Mouse (Mus musculus) ovary, postnatal 10 days (tissue): Measurements from ENCODE around the gene Zdhhc6.

ENCODE experiments used
- DNase-seq: peaks from one replicate; pipeline ENCODE4 v3.0.0; 2022; ENCODE audit warnings: low spot score

The Zdhhc6 gene

DNA sequence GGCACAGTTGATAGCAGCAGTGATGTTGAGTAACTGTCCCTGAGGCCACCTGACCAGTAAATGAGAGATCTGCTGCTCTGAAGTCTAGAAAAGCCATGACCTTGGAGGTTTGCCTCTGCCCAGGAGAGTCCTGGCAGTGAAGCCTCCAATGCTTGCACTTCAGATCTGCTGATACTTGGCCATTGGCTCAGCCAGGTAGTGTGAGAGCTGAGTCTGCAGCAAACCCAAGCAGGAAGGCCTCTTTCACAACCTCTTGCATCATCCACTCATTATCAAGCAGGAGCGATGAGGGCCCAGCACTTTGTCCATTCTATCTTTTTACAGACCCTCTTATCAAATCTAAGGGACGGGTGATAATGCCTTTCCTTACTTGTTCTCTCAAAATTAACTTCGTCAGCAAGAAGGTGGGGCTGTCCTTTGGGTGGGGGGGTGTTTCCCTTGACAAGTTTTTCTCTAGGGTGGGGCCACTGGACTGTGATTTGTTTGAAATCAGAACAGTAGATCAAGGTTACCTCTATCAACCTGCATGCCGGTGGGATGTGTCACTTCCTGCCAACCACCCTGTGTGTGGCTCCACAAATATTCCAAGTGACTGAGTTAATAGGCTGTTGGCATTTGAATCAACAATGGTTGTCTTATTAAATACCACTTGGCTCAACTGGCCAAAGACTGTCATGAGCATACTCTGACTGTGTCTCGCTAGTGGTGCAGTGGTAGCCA lies 58.0 kb downstream of the Zdhhc6 start:
- DNase-seq = no peak

DNA sequence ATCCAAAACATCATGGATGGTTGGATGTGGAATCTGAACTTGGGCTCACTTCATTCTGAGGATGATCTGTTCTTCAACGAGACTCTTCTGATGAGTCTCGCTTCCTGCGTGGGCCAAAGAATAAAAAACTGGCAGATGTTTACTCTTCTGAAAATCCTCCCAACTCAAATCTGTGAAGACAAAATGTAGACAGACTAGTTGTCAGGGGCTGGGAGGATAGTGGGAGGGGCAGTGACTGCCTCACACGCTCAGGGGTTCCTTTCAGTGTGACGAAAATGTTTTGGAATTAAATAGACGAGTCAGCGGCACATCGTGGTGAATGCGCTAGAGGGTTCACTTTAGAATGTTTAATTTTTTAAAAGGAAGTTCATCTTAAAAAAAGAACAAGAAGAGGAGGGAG lies 59.7 kb downstream of the Zdhhc6 start:
- no peak for DNase-seq

DNA sequence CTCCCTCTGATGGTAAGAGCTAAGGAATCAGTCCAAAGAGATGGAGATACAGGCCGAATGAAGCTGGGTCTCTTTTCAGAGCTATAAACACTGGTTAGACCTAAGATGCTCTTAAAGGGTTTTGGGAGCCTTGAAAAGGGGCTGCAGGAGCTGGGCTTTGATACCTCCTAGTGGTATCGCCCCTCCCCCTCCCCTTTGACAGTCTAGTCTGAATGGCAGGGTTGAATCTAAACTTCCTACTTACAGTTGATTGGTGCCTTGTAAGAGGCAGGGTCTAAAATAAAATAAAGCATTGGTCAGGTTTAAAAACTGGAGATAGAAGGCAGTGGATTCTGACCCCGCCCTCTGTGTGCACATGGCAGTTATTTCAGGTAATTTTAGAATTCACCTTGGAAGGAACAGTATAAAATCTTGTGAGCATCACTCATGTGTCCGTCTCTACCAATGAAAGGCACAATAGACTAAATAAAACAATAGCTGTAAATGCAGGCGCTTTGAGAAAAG lies 61.3 kb downstream of the Zdhhc6 start:
- DNase-seq = no peak

DNA sequence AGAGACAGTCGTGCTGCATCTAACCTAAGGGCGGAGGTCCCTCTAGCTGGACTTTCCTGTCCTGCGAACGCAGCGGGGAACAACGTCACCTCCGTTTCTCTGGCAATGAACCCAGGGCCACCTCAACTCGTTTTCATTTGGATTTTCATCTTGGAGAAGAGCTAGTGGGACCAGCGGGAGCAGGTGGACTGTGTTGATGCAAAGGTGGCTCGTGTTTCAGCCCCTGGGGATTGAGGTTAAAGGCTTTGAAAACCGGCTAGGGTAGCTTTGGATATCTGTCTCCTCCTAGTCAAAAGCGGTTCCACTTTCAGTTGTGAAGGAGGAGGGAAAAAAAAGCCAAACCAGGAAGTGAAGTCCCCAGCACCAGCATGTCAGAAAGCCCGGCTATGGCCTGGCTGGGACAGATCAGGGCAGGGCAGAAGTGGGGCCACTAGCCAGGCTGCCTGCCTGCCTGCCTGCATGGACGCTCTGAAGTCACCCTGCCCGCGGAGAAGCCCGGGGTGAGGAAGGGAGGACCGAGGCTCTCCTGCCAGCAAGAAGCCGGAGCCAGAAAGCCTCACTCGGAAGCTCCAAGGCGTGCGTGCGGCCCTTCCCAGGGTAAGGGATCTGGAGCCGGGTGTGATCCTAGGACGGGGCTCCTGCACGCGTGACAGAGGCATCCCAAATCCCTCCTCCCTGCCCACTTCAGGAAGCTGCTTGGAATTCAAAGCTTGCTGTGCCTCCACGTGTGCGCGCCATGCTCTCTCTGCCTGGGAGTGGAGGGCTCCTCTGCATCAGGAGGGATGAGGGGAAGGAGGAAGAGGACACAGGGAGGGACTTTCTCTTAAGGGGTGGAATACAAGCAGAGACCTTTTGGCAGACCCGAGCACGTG lies 62.0 kb downstream of the Zdhhc6 start:
- DNase-seq = peak; percentile 27

DNA sequence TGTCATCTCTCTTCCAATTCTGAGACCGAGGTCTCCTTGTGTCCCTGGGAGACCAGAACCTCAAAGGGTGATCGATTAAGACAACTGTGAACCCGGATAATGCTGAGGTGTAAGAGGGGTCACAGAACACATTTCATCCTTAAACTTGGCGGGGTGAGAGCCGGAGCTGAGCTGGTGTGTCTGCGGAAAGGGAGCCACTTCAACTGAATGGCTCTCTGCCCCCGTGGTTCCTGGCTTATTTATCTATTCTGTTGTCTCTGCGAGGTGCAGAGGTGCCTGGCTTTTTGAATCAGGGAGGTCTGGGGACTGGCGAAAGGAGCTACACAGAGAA lies 62.6 kb downstream of the Zdhhc6 start:
- no peak for DNase-seq

DNA sequence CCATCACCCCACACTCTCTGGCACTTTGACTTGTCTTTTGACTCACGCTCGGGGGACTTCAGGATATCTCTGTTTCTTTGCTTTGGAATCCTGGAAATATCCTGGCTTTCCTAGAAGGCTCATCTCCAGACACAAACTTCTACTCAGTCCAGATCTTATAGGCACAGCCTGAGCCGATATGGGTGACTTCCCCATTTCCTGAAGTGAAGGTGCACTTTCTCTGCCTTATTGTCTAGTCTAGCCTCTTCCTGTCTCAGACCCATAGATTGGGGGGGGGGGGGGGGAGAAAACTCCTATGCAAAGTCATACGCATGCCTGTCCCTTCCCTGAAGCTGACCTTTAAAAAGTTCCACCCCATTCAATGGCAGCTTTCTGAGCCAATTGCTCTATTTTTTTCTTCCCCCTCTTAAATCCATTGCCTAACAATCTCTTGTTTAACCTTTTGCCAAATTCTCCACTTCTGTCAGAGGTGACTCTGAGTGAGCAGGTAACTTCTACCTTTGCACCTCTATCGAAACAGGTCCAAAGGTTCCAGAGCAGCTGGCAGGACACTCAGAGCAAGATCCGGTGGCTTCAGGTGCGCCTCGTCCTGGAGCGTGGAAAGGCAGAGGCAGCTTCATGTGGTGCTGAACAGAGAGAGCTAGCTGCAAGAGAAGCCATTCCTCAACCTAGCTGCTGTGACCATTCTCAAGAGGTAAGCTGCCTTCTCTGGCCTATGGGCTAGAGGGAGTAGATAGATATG lies 64.3 kb downstream of the Zdhhc6 start, which contains the start of gene Acsl5:
TSS of gene Acsl5 (plus strand) at position 556 of the 742 bp plus-strand sequence.
- no peak for DNase-seq

DNA sequence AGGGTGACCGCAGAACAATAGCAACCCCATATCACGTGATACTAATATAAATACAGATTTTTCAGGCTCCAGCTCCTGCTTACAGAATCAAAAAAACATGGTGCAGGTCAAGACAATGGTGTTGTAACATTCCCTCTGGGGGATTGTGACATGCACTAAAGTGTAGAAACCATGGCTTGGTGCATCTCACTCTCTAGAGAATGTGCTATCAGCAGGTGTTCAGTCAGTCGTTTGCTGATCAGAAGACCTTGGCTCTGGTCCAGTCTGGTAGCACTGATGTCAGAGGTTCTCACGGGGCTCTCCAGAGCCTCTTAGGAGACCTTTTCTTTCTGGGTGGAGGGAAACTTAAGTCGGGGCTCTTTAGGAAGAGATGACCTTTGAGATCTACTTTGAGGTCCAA lies 65.4 kb downstream of the Zdhhc6 start:
- no peak for DNase-seq

DNA sequence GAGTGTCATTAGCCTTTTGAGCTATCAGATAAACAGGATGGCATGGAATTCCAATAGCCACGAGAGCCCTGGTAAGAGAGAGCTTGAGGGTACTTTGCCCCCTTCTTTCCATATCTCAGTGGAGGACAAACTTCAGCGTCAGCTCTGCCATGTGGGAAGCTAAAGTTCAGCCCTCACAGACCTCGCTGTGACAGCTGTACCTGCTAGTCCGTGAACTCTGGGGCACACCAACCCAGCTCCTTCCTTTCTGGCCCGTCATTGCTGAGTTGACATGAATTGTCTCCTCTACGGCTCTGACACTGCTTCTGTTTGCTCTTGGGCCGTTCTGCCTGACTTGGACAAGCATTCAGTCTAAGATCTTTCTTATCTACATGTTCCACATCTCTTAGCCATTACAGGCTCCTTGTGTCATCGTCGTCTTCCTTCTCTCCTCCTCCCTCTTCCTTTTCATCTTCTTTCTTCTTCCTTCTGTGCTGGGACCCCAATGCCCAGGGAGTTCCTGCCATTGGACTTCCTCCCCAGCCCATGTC lies 67.8 kb downstream of the Zdhhc6 start:
- DNase-seq = no peak

DNA sequence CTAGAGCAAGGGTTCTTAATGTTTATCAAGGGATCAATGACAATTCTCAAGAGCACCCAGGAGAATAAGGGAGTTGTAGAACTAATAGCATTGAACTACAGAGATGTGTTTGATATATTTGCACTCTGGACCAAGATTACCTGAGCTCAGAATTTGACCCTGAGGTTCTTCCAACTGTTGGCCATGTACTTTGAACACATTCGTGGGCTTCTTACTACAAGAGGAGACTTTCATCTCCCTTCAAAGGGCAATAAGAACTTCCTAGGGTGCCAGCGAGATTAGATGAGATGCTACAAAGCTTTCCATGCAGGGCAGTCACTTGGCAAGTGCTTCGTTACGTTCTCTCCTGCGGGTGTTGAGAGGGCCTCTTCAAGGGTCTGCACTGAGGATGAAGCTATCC lies 68.3 kb downstream of the Zdhhc6 start:
- DNase-seq = no peak

DNA sequence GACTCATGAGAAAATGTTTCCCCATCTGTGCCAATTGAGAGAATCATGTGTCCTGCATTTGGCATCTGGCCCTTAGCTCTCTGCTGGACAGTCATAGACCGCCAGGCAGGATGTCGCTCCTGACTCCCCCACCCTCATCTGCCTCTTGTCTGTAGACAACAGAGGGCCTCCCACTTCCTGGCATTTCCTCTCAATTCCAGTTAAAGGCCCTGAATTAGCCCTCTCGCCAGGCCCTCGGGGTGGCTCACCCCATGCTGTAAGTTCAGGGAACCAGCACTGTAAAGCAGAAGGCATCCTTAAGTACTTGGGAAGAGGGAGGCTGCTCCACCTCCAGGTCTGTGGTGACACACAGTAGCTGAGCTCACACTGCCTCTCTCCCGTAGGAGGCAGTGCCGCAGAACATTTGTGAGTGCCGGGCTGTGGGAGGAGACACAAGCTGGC lies 71.0 kb downstream of the Zdhhc6 start:
- DNase-seq = peak; percentile 6

DNA sequence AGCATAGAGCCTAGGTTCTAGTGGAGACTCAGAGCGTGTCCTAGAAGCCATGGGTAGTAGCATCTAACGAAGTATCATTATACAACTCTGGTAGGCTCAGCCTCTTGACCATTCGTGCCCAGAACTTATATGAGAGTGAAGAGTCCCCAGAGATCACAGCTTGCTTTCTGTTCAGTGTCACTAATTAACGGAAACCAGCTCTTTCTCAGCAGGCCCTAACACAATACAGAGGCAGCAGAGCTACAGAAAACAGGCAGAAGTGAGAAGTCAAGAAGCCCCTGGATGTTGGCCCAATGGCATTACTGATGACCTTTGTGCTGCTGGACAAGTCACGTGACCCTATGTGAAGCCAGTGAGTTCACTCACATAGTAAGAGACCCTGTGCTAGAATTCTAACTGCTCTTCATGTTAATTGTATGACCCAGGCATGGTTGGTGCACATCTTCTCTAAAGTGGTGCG lies 74.6 kb downstream of the Zdhhc6 start, which contains the start of gene Gucy2g:
TSS of gene Gucy2g (minus strand) at position 51 of the 460 bp plus-strand sequence.
- DNase-seq = no peak

DNA sequence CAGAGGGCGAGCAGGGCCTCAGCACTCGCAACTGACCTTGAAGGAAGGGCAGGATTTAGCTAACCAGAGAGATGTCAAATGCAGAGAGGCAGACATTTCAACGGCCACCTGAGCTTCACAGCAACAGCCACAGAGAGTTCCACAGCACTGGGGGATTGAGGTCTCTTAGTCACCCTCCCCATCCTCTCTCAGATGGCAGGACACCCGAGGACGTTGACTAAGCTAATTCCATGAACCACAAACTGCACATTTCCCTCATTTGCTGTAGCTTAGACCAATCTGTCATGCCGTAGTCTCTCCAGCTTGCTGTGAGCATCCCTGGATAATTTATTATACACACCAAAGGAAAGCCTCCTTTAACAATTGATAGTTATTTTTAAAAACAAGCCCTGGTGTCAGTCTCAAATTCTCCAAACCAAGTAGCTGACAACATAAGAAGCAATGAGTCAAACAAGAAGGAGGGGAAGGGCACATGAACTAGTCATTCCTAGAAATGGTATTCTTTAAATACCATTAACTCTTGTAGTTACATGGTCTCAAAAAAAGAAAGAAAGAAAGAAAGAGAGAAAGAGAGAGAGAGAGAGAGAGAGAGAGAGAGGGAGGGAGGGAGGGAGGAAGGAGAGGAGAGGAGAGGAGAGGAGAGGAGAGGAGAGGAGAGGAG lies 75.9 kb downstream of the Zdhhc6 start:
- no peak for DNase-seq

DNA sequence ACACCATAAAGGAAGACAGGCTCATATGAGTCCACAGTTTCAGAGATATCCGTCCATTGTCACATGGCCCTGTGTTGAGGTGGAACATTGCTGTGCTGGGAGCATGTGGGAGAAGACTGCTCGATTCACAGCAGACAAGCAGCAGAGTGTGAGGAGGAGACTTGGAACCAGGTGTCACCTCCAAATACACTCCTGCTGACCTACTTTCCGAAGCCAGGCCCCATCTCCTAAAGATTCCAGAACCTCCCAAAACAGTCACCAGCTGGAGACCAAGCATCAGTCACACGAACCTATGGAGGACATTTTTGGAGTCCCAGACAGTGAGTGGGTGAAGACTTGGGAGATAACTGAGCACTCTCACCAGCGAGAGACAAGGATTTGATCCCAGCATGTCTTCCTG lies 79.3 kb downstream of the Zdhhc6 start:
- no peak for DNase-seq

DNA sequence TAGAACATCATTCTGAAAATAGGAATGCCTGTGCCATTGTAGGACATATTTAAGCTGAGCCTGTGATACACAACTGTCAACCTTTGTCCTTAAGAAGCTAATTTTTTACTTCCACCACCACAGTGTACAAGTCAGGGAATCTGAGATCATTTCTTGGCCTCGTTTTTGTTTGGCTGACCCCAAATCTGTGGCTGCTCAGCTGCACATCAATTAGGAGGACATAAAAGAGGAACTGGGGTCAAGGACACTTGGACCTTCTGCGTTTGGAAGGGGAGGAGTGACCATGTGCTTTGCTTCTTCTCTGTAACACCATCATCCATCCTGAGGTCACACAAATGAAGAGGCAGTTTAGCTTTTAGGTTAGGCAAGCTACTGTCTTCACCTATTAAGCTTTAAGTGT lies 79.8 kb downstream of the Zdhhc6 start:
- no peak for DNase-seq

DNA sequence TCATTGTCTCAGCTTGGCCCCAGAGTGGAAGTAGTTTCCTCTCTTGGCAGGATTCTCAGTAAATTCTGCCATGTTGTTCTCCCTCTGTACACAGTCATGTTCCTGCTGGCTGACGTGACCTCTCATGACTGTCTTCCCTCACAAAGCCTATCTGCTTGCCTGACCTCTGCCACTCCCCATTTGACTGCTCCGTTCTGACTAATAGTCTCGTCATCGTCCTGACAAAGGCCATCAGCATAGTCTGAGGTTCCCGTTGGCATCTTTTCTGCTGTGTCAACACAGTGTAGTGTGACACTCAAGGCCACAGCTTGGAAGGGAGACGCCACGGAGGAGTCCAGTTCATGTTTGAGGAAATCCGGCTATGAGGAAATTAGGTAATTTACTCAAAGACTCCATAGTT lies 83.7 kb downstream of the Zdhhc6 start:
- no peak for DNase-seq

DNA sequence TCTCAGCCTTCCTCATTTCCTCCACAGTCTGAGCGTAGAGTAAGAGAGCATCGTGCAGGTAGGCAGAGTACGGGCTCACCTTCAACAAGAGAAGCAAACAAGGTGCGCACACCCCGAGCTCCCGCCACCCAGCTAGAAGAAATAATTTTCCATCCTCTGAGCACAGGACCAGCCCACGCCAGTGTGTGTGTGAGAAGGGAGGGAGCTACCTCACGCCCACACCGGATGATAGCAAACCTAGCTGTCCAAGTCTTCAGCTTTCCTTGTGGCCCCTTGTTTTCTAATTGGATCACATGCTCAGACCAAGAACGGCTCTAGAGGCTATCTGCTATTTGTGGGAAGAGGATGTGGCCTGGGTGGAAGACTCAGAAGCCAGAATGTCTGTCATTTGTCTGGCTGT lies 84.8 kb downstream of the Zdhhc6 start:
- DNase-seq = no peak

DNA sequence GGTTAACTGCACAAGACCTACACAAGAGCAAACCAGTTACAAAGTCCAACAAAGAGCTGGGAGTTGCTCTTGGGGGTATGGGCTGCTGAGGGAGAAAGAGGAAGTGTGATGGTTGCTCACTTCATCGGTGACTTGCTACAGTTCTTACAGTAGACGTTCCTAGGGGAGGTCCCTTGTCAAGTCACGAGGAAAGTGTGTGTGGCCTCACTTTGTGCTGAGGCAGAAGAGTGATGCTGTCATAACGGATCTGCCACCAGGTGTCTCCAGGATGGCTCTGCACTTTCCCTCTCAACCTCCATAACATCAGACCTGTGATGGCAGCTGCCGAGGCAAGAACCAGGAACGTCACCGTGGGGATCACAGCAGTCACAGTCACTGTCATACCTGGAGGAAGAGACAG lies 88.7 kb downstream of the Zdhhc6 start:
- DNase-seq = no peak

DNA sequence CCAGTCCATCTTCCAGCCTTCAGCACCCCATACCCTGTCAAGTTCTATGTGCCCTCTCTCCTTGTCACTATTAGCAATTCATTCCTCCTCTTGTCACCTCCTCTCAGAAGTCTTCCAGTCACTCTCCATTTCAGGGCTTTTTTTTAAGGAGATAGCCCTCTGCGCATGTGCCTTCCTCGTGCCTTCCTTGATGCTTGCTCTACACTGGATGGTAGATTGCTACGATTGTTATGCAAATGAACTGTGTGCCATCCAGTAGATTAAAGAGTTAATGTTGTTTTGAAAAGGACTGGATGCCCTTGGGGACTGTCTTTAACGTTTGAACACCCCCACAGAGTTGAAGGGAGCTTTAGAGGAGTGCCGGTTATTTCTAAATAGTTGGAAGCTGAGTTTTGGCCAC lies 89.2 kb downstream of the Zdhhc6 start:
- DNase-seq = no peak

DNA sequence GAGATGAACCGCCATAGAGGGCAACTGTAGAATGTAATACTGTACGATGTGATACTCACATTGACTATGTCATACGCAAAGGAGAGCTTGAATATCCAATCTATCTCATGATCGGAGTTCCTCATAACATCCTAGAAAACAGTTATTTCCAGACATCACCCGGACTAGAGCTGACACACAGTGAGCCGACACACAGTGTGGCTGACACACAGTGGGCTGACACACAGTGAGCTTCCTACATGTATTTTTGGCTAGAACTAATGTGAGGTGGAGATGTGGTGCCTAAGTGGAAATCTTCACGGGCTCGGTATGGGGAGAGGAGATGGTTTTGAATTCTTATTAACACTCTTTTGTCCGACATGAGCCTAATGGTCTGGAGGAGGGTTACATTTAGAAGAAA lies 93.6 kb downstream of the Zdhhc6 start:
- DNase-seq = no peak
